Mouse (Mus musculus): ENCODE results near the gene Rhcg. TPM values are rescaled to one million over a fixed set of nuclear protein-coding genes. Genes with fewer than 3 reads are reported as not detected.
A peak's percentile ranks its signal among the peaks of the same experiment; 100 is the strongest.

Rhcg gene
- polyA plus RNA-seq, 1 experiment, result not detected

DNA sequence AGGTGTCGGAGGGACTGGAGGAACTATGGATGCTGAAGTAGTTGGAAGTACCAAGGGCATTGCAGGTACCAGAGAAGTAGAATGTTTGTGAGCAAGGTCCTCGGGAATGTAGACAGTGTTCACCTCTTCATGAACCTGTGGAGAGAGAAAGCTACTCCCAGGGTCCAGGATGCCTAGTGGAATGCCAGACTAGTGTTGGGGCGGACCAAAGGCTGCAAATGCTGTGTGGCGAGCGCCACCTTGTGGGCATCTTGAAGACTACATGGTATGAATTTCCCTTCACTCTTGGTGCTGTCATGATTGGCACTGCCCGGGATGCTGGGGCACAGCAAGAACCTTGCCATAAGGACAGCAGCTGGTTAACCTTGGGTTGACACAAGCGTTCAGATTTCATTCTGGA lies 22.6 kb downstream of the Rhcg start:
- no peak overlapping the region for H3K4me3 ChIP-seq (replicated peaks; ENCODE audit: control insufficient read depth, low read depth, low read length)
- WGBS, result 13% methylated on average over 7 of the region's 7 CpGs
- H3K4me1 ChIP-seq (ENCODE audit: control insufficient read depth, insufficient read depth, low read length), result no peaks in the 10 kb centered on the region
- TF ChIP-seq CTCF (IDR thresholded peaks at IDR 0.05; ENCODE audit: control insufficient read depth, insufficient read depth, low read length) (peak; percentile 81), POLR2A (IDR thresholded peaks at IDR 0.05; ENCODE audit: borderline replicate concordance, control insufficient read depth, low read depth, low read length) (no peak)
- H3K27ac ChIP-seq (ENCODE audit: control insufficient read depth, insufficient read depth, low read depth, low read length, poor library complexity), result no peak overlapping the region

DNA sequence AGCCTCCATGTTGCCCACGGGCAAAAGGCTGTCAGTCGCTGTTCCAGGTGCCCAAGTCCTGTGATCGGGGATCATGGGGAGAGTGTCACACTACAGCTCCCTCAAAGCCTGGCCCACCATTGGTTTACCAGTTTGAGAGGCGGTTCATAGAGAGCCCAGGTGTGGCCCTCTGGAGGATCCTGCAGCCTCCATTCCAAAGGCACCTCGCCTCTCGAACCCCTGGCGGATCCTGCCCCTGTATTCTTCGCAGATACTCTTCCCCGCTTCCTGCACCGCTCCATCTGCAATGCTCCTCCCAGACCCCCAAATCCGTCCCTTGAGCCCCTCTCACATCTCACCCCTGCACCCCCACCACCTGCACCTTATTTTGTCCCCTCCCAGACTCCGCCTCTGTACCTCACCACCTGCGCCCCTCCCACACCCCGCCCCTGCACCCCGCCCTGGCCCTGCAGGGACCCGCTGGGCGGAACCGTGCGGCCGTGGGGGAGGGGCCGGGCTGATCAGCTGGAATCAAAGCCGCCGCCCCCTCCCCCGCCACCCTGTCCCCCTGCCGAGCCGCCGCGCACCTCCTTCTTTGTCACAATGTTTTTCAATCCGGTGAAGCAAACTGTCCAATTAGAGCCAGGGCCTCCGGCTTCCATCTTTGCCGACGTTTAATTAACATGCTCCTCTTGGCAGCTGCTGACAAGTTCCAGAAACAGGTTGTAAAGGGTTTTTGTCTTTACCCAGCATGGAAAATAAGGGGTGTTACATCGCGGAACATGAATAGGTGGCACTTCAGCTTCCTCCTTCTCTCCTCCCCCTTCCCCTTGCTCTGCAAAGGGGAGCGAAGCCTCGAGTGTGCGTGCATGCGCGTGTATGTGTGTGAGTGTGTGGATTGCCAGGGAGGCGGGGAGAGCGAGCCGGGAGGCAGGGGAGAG lies 25.4 kb downstream of the Rhcg start:
- WGBS, result 6% methylated on average over 42 of the region's 42 CpGs
- Histone ChIP-seq H3K27ac (ENCODE audit: control insufficient read depth, insufficient read depth, low read depth, low read length, poor library complexity) (no peak overlapping the region), H3K4me1 (ENCODE audit: control insufficient read depth, insufficient read depth, low read length) (no peaks in the 10 kb centered on the region), H3K4me3 (replicated peaks; ENCODE audit: control insufficient read depth, low read depth, low read length) (no peak overlapping the region)
- TF ChIP-seq POLR2A (IDR thresholded peaks at IDR 0.05; ENCODE audit: borderline replicate concordance, control insufficient read depth, low read depth, low read length) (no peak), CTCF (IDR thresholded peaks at IDR 0.05; ENCODE audit: control insufficient read depth, insufficient read depth, low read length) (no peak)

DNA sequence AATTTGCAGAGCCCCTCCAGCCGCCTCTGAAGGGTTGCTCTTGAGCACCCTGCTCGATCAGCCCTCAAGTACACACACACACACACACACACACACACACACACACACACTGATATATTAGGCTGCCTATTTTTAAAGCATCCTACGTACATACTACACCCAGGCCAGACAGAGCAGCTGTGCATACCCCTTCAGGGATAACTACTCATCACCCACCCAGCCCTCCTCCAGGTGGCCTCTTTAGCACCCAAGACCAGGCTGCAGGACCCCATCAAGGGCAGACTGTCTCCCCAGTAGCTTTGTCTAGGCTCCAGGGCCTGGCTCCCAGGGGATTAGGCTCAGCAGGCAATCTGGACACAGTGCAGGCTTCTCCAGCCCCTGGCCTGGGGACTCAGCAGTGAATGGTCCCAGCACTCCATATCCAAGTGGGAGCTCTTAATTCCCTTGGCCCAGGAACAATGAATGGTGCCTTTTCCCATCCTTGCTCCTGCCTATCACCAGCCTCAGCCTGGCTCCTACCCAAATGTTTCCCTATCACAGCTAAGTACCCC lies 26.8 kb downstream of the Rhcg start:
- H3K4me3 ChIP-seq (replicated peaks; ENCODE audit: control insufficient read depth, low read depth, low read length), result no peak overlapping the region
- no peak for TF ChIP-seq CTCF (IDR thresholded peaks at IDR 0.05; ENCODE audit: control insufficient read depth, insufficient read depth, low read length)
- no peak for TF ChIP-seq POLR2A (IDR thresholded peaks at IDR 0.05; ENCODE audit: borderline replicate concordance, control insufficient read depth, low read depth, low read length)
- no peak overlapping the region for H3K27ac ChIP-seq (ENCODE audit: control insufficient read depth, insufficient read depth, low read depth, low read length, poor library complexity)
- H3K4me1 ChIP-seq (ENCODE audit: control insufficient read depth, insufficient read depth, low read length), result no peaks in the 10 kb centered on the region
- 14% methylated on average over 3 of the region's 3 CpGs for WGBS

DNA sequence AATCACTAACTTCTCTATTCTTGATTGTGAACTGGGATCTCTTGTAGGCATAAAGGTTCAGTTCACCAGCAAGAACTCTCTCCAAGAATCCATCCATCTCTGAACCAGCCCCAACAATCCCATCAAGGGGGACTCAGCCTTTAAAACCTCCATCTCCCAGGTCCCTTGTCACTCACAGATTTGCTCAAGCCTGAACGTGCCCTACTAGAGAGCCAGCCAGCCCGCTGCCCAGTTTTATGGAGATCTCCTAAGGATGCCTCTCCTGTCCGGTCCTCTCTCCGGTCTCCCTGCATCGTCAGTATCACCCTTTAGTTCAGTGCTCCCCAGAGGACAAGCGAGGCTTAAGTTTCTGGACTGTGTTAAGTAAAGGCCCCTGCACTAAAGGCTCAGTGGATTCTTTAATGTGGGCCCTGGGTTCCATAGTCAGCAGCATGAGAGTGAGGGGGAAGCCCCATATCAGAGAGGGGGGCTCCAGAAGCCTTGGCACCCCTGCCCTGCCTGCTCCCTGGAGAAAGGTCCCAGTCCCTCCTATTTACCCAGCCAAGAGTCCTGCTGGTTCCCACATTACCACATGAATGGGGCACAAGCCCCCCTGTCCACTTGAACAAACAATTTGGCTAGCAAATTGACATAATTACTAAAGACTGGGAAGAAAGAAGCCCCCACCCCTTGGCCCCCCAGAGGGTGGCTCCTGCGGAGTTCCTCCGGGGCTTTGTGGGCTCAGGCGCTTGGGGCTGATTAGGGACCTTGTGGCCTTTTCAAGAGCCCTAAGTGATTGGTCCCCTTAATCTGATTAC lies 27.5 kb downstream of the Rhcg start:
- Histone ChIP-seq H3K4me1 (ENCODE audit: control insufficient read depth, insufficient read depth, low read length) (no peaks in the 10 kb centered on the region), H3K27ac (ENCODE audit: control insufficient read depth, insufficient read depth, low read depth, low read length, poor library complexity) (no peak overlapping the region), H3K4me3 (replicated peaks; ENCODE audit: control insufficient read depth, low read depth, low read length) (no peak overlapping the region)
- WGBS, result 17% methylated on average over 9 of the region's 9 CpGs
- no peak for TF ChIP-seq POLR2A (IDR thresholded peaks at IDR 0.05; ENCODE audit: borderline replicate concordance, control insufficient read depth, low read depth, low read length)
- TF ChIP-seq CTCF (IDR thresholded peaks at IDR 0.05; ENCODE audit: control insufficient read depth, insufficient read depth, low read length), result no peak

DNA sequence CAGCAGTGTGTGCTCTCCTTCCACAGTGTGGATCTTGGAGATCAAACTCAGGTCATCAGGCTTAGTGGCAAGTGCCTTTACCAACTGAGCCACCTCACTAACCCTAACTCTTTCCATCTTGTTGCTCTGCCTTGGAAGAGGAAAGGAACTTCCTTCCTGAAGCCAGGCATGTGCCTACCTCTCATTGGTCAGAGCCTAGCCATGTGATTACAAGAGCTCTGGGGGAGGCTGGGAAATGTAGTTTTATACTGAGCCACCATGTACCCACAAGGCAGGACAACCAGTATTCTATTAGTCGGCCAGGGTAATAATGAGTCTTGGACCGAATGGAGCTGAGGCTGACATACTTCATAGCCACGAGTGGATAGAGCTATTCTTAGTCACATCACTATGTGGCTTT lies 29.2 kb downstream of the Rhcg start:
- Histone ChIP-seq H3K27ac (ENCODE audit: control insufficient read depth, insufficient read depth, low read depth, low read length, poor library complexity) (no peak overlapping the region), H3K4me1 (ENCODE audit: control insufficient read depth, insufficient read depth, low read length) (no peaks in the 10 kb centered on the region), H3K4me3 (replicated peaks; ENCODE audit: control insufficient read depth, low read depth, low read length) (no peak overlapping the region)
- WGBS, result 71% methylated on average over 3 of the region's 3 CpGs
- no peak for TF ChIP-seq CTCF (IDR thresholded peaks at IDR 0.05; ENCODE audit: control insufficient read depth, insufficient read depth, low read length)
- TF ChIP-seq POLR2A (IDR thresholded peaks at IDR 0.05; ENCODE audit: borderline replicate concordance, control insufficient read depth, low read depth, low read length), result no peak

DNA sequence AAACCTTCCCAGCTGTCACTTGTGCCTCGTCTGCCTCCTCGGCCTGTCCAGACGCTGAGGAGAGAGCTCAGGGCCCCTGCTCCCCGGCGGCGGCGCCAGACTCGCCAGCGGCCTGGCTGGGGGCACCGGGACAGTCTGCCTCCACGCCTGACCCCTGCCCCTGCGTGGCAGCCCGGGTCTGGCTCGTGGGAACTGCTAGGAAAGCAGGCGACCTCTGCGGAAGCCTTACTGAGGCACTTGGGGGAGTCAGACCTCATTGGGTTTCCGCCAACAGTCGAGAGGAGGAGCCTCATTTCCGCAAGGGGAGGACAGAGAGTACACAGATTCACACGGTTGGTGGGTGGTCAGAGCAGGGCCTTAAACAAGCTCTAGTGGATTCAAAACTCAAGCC lies 38.6 kb downstream of the Rhcg start:
- no peak for TF ChIP-seq POLR2A (IDR thresholded peaks at IDR 0.05; ENCODE audit: borderline replicate concordance, control insufficient read depth, low read depth, low read length)
- no peak for TF ChIP-seq CTCF (IDR thresholded peaks at IDR 0.05; ENCODE audit: control insufficient read depth, insufficient read depth, low read length)
- WGBS, result under 1% methylated on average over 20 of the region's 20 CpGs
- no peak overlapping the region for H3K4me3 ChIP-seq (replicated peaks; ENCODE audit: control insufficient read depth, low read depth, low read length)
- no peak overlapping the region for H3K27ac ChIP-seq (ENCODE audit: control insufficient read depth, insufficient read depth, low read depth, low read length, poor library complexity)
- H3K4me1 ChIP-seq (ENCODE audit: control insufficient read depth, insufficient read depth, low read length), result no peaks in the 10 kb centered on the region

DNA sequence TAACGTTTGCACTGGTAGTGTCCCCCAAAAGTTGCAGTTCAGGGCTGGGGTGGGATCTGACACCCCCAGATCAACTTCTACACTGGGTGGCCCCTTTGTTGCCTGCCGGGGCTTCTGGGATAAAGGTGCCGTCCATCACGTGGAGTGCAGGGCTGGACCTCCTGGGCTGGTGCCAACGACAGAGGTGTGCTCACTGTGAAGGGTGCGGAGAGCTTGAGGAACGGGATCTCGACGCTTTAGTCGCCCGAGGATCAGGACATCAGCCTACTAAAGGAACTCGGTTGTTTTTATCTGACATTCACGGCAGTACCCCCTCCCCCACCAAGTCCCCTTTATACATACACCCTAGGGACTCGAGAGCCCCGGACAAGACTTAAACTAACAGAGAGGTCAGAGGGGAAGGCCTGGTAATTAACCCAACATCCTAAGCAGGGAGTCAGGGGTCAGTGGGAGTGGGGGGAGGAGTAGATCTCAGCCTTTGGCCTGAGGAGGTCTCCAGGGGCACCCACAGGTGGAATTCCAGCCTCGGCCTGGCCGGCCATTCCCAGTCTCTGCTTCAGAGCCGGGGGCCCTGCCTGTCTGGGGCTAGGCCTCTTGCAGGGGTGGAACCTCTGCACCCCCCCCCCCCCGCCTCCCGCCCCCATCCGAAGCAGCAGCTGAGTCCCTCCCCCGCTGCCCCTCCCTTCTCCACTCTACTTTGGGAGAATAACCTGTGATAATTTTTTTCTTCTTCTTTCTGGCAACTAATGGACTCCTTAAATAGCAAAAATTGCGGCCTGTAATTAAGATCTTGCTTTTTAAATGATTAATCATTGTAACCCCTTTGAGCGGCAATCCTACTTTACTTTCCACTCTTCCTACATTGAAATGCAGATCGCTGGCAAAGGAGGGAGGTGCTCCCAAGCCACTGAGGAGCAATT lies 39.3 kb downstream of the Rhcg start:
- TF ChIP-seq CTCF (IDR thresholded peaks at IDR 0.05; ENCODE audit: control insufficient read depth, insufficient read depth, low read length), result no peak
- no peak for TF ChIP-seq POLR2A (IDR thresholded peaks at IDR 0.05; ENCODE audit: borderline replicate concordance, control insufficient read depth, low read depth, low read length)
- H3K4me1 ChIP-seq (ENCODE audit: control insufficient read depth, insufficient read depth, low read length), result no peaks in the 10 kb centered on the region
- no peak overlapping the region for H3K4me3 ChIP-seq (replicated peaks; ENCODE audit: control insufficient read depth, low read depth, low read length)
- WGBS, result 37% methylated on average over 25 of the region's 25 CpGs
- H3K27ac ChIP-seq (ENCODE audit: control insufficient read depth, insufficient read depth, low read depth, low read length, poor library complexity), result no peak overlapping the region

Data from bone marrow, adult 2 months (tissue).